8 mouse cellular contexts compared by ENCODE assay signal in genomic region chr8:11957046-11957783, GRCm38 (mm10).
DNase-seq lines count a peak whose midpoint lies in the region; ATAC-seq and TF ChIP-seq lines count a peak whose summit lies in the region.

No protein-coding gene starts in this region.

- no peaks in the 10 kb centered on the region for H3K36me3 ChIP-seq in liver, adult 2 months (ENCODE audit: control insufficient read depth, insufficient read depth, low read length)
- H3K36me3 ChIP-seq in hindbrain, embryonic 10.5 days: no peaks in the 10 kb centered on the region
- no peaks in the 10 kb centered on the region for H3K36me3 ChIP-seq in neural tube, embryonic 13.5 days

- 68% methylated on average over 7 of the region's 7 CpGs for WGBS in liver, adult 2 months
- WGBS in hindbrain, embryonic 10.5 days: 67% methylated on average over 7 of the region's 7 CpGs
- WGBS in neural tube, embryonic 13.5 days: 74% methylated on average over 7 of the region's 7 CpGs

- CTCF ChIA-PET in Patski (lab: Charles Lee): interaction anchor here (0.8 to 1.6 kb wide), 4 partner anchors 9 to 649 kb away, joined by 3 to 4 read pairs (median 3); no protein-coding TSS in a partner anchor

- peak; percentile 33 for DNase-seq in liver, adult 2 months (ENCODE audit: extremely low read depth, low read depth, low spot score)
- DNase-seq in liver: no peak
- no peak for DNase-seq in Patski (ENCODE audit: low read depth, low spot score)
- peak; percentile 20 for DNase-seq in hindbrain, embryonic 10.5 days (ENCODE audit: low spot score)
- DNase-seq in layer of hippocampus, postnatal 10 days (ENCODE audit: low spot score in 2 of 2): peak; percentile 38 to 48
- no peak for DNase-seq in urinary bladder, postnatal 10 days (ENCODE audit: low spot score)

- no peak overlapping the region for H3K4me2 ChIP-seq in neural tube, embryonic 13.5 days

- in situ Hi-C loops in Patski (cut with MboI; ENCODE audit: low pct_unique_long_range_greater_than_20kb): loop anchor here (10.0 kb wide), 1 partner anchor 608 kb away; no protein-coding TSS in a partner anchor

- peak; percentile 37 for TF ChIP-seq CTCF in liver, adult 2 months (IDR thresholded peaks at IDR 0.05; ENCODE audit: low read depth, low read length)
- peak; percentile 57 for TF ChIP-seq CTCF in Patski (IDR thresholded peaks at IDR 0.05)

- no peaks in the 10 kb centered on the region for H3K79me2 ChIP-seq in liver, adult 2 months (ENCODE audit: control insufficient read depth, insufficient read depth, low read length)

- H3K9me3 ChIP-seq in hindbrain, embryonic 10.5 days: no peaks in the 10 kb centered on the region
- H3K9me3 ChIP-seq in neural tube, embryonic 13.5 days: no peaks in the 10 kb centered on the region

- no peaks in the 10 kb centered on the region for H3K4me1 ChIP-seq in liver, adult 2 months (ENCODE audit: control insufficient read depth, insufficient read depth, low read length)
- 0 out of 2 replicates have a peak, but pooled peaks cover 7% of the 10 kb centered on the region for H3K4me1 ChIP-seq in hindbrain, embryonic 10.5 days (replicated peaks)
- no peaks in the 10 kb centered on the region for H3K4me1 ChIP-seq in neural tube, embryonic 13.5 days (replicated peaks)

- ATAC-seq in Patski: no peak
- ATAC-seq in common myeloid progenitor, adult 5-6 weeks (replicated peaks; ENCODE audit: low read depth, poor library complexity, severe bottlenecking): 0 out of 2 replicates have a peak, but pooled peaks have one; percentile 45
- peak; percentile 69; the same call in 1 of the 2 replicates for ATAC-seq in neural tube, embryonic 13.5 days (ENCODE audit: low read depth)

- H3K27me3 ChIP-seq in liver, adult 2 months (ENCODE audit: control insufficient read depth, insufficient read depth, low read length): no peaks in the 10 kb centered on the region
- peaks cover 7% of the 10 kb centered on the region for H3K27me3 ChIP-seq in Patski
- peaks cover 17% of the 10 kb centered on the region; the same call in 1 of the 2 replicates for H3K27me3 ChIP-seq in hindbrain, embryonic 10.5 days (ENCODE audit: insufficient read depth, poor library complexity, severe bottlenecking)
- H3K27me3 ChIP-seq in neural tube, embryonic 13.5 days: peaks cover 44% of the 10 kb centered on the region

- no peak overlapping the region for H3K9ac ChIP-seq in liver, adult 2 months (ENCODE audit: low read depth, low read length)
- no peak overlapping the region for H3K9ac ChIP-seq in neural tube, embryonic 13.5 days

- no peak for TF ChIP-seq POLR2A in liver, adult 2 months (IDR thresholded peaks at IDR 0.05; ENCODE audit: extremely low read depth, insufficient read depth, low read length)

- POLR2A ChIA-PET in Patski (lab: Charles Lee): no interaction called here

- H3K4me3 ChIP-seq in liver, adult 2 months (ENCODE audit: insufficient read depth, low read depth, low read length): no peak overlapping the region
- H3K4me3 ChIP-seq in hindbrain, embryonic 10.5 days: no peak overlapping the region
- H3K4me3 ChIP-seq in neural tube, embryonic 13.5 days: no peak overlapping the region

- no peak overlapping the region for H3K27ac ChIP-seq in liver, adult 2 months (replicated peaks; ENCODE audit: insufficient read depth, low read depth, low read length)
- H3K27ac ChIP-seq in hindbrain, embryonic 10.5 days: no peak overlapping the region
- no peak overlapping the region for H3K27ac ChIP-seq in neural tube, embryonic 13.5 days (replicated peaks)

Comparison
In these comparisons a context has a peak if more than half of its experiments do, and no peak if none do; other contexts are left out.
1. DNase-seq: peak in liver, adult 2 months (single experiment), hindbrain, embryonic 10.5 days (single experiment) and layer of hippocampus, postnatal 10 days (2 of 2); none in liver (single experiment), Patski (single experiment) and urinary bladder, postnatal 10 days (single experiment).